Mouse (Mus musculus) E14TG2a.4 (cell line): ENCODE results near the gene Tubgcp2.

Experiments used
- CTCF ChIP-seq: conservative IDR thresholded peaks from 2 replicates; pipeline ENCODE4 v1.5.1; 2014; ENCODE audit warnings: low read length
- NANOG ChIP-seq: IDR thresholded peaks from 2 replicates; pipeline ENCODE4 v1.6.1; 2014; ENCODE audit warnings: borderline replicate concordance, low read length, mixed read lengths
- POU5F1 ChIP-seq: IDR thresholded peaks from 2 replicates; pipeline ENCODE4 v1.6.1; 2014; ENCODE audit warnings: low read length, borderline replicate concordance

DNA sequence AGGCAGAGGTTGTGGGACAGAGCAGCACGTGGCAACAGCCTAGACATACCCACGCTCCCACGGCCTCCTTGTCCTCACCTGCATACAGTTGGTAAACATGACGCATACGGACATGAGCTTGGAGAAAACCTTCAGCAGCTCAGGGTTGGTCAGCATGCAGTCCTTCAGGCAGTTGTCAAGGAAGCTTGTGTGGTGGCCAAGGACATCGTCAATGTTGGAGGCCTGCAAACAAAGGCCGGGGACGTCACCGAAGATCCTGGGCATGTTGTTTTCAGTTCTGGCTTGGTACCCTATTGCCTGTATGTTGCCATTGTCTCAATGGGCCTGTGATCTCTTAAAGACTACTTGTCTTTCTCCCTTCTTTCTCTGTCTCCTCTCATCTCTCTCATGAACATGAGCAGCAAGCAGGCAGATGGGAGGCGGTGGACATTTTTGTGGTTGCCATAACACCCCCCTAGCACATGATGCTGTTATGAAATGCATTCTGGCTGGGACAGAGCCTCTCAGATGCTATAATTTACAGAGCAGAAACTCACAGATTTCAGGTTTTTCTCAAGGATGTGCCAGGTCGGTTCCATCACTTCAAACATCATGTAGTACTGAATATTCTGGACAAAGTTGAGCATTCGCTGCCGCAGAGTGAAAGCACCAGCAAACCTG is 37.6 kb downstream of the Tubgcp2 start:
- no peak for TF ChIP-seq CTCF
- TF ChIP-seq POU5F1, result no peak
- no peak for TF ChIP-seq NANOG
